Mouse (Mus musculus) forebrain, embryonic 14.5 days (tissue): ENCODE measurements around the gene Med13. TPM values are rescaled to one million over a fixed set of nuclear protein-coding genes. Genes with fewer than 3 reads are reported as not detected.

Experiments used
- ATAC-seq: fragments of 200-750 bp; cut with Nextera tagmentation; 2 replicates; pipeline ENCODE4 v1.8.0; 2017; ENCODE audit warnings: mild to moderate bottlenecking, moderate library complexity
- DNase-seq: peaks from one replicate; pipeline ENCODE4 v3.0.0-alpha.2; 2015; ENCODE audit warnings: low spot score
- H3K27ac ChIP-seq: fragments of 300-500 bp; sonication (generic); 2 replicates; pipeline ENCODE4 v1.5.1; 2014; ENCODE audit warnings: low read depth, mild to moderate bottlenecking, control low read depth, low read length, moderate library complexity
- H3K27me3 ChIP-seq: fragments of 300-500 bp; sonication (generic); replicated peaks from 2 replicates; pipeline ENCODE4 v1.6.1; 2014; ENCODE audit warnings: low read length, control low read depth, mixed read lengths; ENCODE audit not compliant: control insufficient read depth, insufficient read depth
- H3K36me3 ChIP-seq: fragments of 300-500 bp; sonication (generic); 2 replicates; pipeline ENCODE4 v1.6.1; 2014; ENCODE audit warnings: low read length, control low read depth; ENCODE audit not compliant: control insufficient read depth, insufficient read depth
- H3K4me1 ChIP-seq: fragments of 300-500 bp; sonication (generic); 2 replicates; pipeline ENCODE4 v1.6.1; 2014; ENCODE audit warnings: antibody characterized with exemption, low read length, control low read depth; ENCODE audit not compliant: control insufficient read depth, insufficient read depth
- H3K4me2 ChIP-seq: fragments of 300-500 bp; sonication (generic); 2 replicates; pipeline ENCODE4 v1.6.1; 2014; ENCODE audit warnings: mild to moderate bottlenecking, control low read depth, low read length
- H3K4me3 ChIP-seq: fragments of 300-500 bp; sonication (generic); 2 replicates; pipeline ENCODE4 v1.5.1; 2014; ENCODE audit warnings: low read depth, low read length, control low read depth
- H3K9ac ChIP-seq: fragments of 300-500 bp; sonication (generic); 2 replicates; pipeline ENCODE4 v1.6.1; 2014; ENCODE audit warnings: mild to moderate bottlenecking, low read length, control low read depth, moderate library complexity
- H3K9me3 ChIP-seq: fragments of 300-500 bp; sonication (generic); replicated peaks from 2 replicates; pipeline ENCODE4 v1.6.1; 2016; ENCODE audit warnings: low read length, control low read depth, mixed read lengths; ENCODE audit not compliant: control insufficient read depth
- WGBS: fragments of 180-500 bp; shearing (Covaris S2); extraction: QIAGEN DNeasy Blood & Tissue Kit; methylation state at CpG from one replicate; pipeline ENCODE4 v1.1.7; 2014; 5-methylcytosine and 5-hydroxymethylcytosine counted together
- polyA plus RNA-seq: library from polyadenylated mRNA; unstranded; fragments of >200 nt; fragmentation: Nextera tagmentation; extraction: Ambion mirVana; gene quantifications from 2 replicates; pipeline ENCODE4 v1.2.1, GENCODE M21; 2014

Gene Med13
- polyA plus RNA-seq, 1 experiment from 2014 or later, result 13.4 TPM

- no peak for DNase-seq
- H3K4me3 ChIP-seq, result no peak overlapping the region
- peaks cover 7% of the 10 kb centered on the region; the same call in 1 of the 2 replicates for H3K4me1 ChIP-seq
- no peak for ATAC-seq
- no peaks in the 10 kb centered on the region for H3K27me3 ChIP-seq
- no peak overlapping the region for H3K27ac ChIP-seq
- H3K4me2 ChIP-seq, result no peak overlapping the region
- no peaks in the 10 kb centered on the region for H3K36me3 ChIP-seq
- 90% methylated on average over 7 of the region's 7 CpGs for WGBS
- no peaks in the 10 kb centered on the region for H3K9me3 ChIP-seq
- no peak overlapping the region for H3K9ac ChIP-seq
These were observed 34.3 kb upstream of the Med13 start for GRCm38 (mm10) chr11:86391687-86392086.

GRCm38 (mm10) chr11:86390308-86390707 lies 32.9 kb upstream of the Med13 start:
- no peak for DNase-seq
- Histone ChIP-seq H3K4me1 (peaks cover 11% of the 10 kb centered on the region; the same call in 1 of the 2 replicates), H3K36me3 (no peaks in the 10 kb centered on the region), H3K9ac (no peak overlapping the region), H3K4me2 (no peak overlapping the region), H3K9me3 (no peaks in the 10 kb centered on the region), H3K27ac (no peak overlapping the region), H3K27me3 (no peaks in the 10 kb centered on the region), H3K4me3 (no peak overlapping the region)
- no peak for ATAC-seq
- WGBS, result 48% methylated on average over 1 of the region's 1 CpGs

GRCm38 (mm10) chr11:86389506-86389905 lies 32.1 kb upstream of the Med13 start:
- Histone ChIP-seq H3K36me3 (no peaks in the 10 kb centered on the region), H3K9ac (no peak overlapping the region), H3K4me3 (no peak overlapping the region), H3K27ac (no peak overlapping the region), H3K9me3 (no peaks in the 10 kb centered on the region), H3K4me2 (no peak overlapping the region), H3K4me1 (peaks cover 11% of the 10 kb centered on the region; the same call in 1 of the 2 replicates), H3K27me3 (no peaks in the 10 kb centered on the region)
- ATAC-seq (no peak), DNase-seq (no peak)
- WGBS, result 81% methylated on average over 4 of the region's 4 CpGs

- H3K4me2 ChIP-seq, result no peak overlapping the region
- H3K4me1 ChIP-seq, result peaks cover 11% of the 10 kb centered on the region; the same call in 1 of the 2 replicates
- no peaks in the 10 kb centered on the region for H3K36me3 ChIP-seq
- H3K9ac ChIP-seq, result no peak overlapping the region
- H3K27ac ChIP-seq, result no peak overlapping the region
- H3K9me3 ChIP-seq, result no peaks in the 10 kb centered on the region
- DNase-seq (no peak), ATAC-seq (no peak)
- no peak overlapping the region for H3K4me3 ChIP-seq
- H3K27me3 ChIP-seq, result no peaks in the 10 kb centered on the region
- 80% methylated on average over 13 of the region's 13 CpGs for WGBS
These were observed 31.5 kb upstream of the Med13 start for GRCm38 (mm10) chr11:86388821-86389480.

GRCm38 (mm10) chr11:86387121-86387893 lies 29.9 kb upstream of the Med13 start:
- WGBS, result 48% methylated on average over 9 of the region's 9 CpGs
- ATAC-seq, result no peak
- Histone ChIP-seq H3K36me3 (no peaks in the 10 kb centered on the region), H3K27ac (peak overlapping the region; percentile 70), H3K9ac (no peak overlapping the region), H3K4me2 (no peak overlapping the region), H3K27me3 (no peaks in the 10 kb centered on the region), H3K9me3 (no peaks in the 10 kb centered on the region), H3K4me3 (no peak overlapping the region), H3K4me1 (peaks cover 11% of the 10 kb centered on the region; the same call in 1 of the 2 replicates)
- peak; percentile 53 for DNase-seq

- peak; percentile 61 for DNase-seq
- Histone ChIP-seq H3K27ac (peak overlapping the region; percentile 70), H3K9me3 (no peaks in the 10 kb centered on the region), H3K36me3 (no peaks in the 10 kb centered on the region), H3K4me3 (no peak overlapping the region), H3K9ac (no peak overlapping the region), H3K4me2 (no peak overlapping the region), H3K4me1 (peaks cover 11% of the 10 kb centered on the region; the same call in 1 of the 2 replicates), H3K27me3 (no peaks in the 10 kb centered on the region)
- 53% methylated on average over 10 of the region's 10 CpGs for whole genome bisulfite sequencing
- ATAC-seq, result peak; percentile 68; the same call in 1 of the 2 replicates
These were observed 29.2 kb upstream of the Med13 start for GRCm38 (mm10) chr11:86386576-86386975.

GRCm38 (mm10) chr11:86385710-86386282 lies 28.4 kb upstream of the Med13 start:
- H3K27me3 ChIP-seq, result no peaks in the 10 kb centered on the region

GRCm38 (mm10) chr11:86384141-86384540 lies 26.7 kb upstream of the Med13 start:
- 91% methylated on average over 3 of the region's 3 CpGs for WGBS
- no peaks in the 10 kb centered on the region for H3K36me3 ChIP-seq
- no peak overlapping the region for H3K9ac ChIP-seq
- no peak overlapping the region for H3K27ac ChIP-seq
- DNase-seq (no peak), ATAC-seq (no peak)
- no peaks in the 10 kb centered on the region for H3K27me3 ChIP-seq
- no peaks in the 10 kb centered on the region for H3K9me3 ChIP-seq
- H3K4me2 ChIP-seq, result no peak overlapping the region
- H3K4me1 ChIP-seq, result peaks cover 11% of the 10 kb centered on the region; the same call in 1 of the 2 replicates
- H3K4me3 ChIP-seq, result no peak overlapping the region

More at GRCm38 (mm10) chr11:86385710-86386282, 28.4 kb upstream of the Med13 start:
- DNase-seq (no peak), ATAC-seq (no peak)
- no peak overlapping the region for H3K4me3 ChIP-seq
- peaks cover 11% of the 10 kb centered on the region; the same call in 1 of the 2 replicates for H3K4me1 ChIP-seq
- no peaks in the 10 kb centered on the region for H3K36me3 ChIP-seq
- H3K27ac ChIP-seq, result no peak overlapping the region
- 89% methylated on average over 11 of the region's 11 CpGs for WGBS
- H3K9me3 ChIP-seq, result no peaks in the 10 kb centered on the region
- H3K4me2 ChIP-seq, result no peak overlapping the region
- H3K9ac ChIP-seq, result no peak overlapping the region
